7 mouse cellular contexts compared by ENCODE assay signal in the genomic region with DNA sequence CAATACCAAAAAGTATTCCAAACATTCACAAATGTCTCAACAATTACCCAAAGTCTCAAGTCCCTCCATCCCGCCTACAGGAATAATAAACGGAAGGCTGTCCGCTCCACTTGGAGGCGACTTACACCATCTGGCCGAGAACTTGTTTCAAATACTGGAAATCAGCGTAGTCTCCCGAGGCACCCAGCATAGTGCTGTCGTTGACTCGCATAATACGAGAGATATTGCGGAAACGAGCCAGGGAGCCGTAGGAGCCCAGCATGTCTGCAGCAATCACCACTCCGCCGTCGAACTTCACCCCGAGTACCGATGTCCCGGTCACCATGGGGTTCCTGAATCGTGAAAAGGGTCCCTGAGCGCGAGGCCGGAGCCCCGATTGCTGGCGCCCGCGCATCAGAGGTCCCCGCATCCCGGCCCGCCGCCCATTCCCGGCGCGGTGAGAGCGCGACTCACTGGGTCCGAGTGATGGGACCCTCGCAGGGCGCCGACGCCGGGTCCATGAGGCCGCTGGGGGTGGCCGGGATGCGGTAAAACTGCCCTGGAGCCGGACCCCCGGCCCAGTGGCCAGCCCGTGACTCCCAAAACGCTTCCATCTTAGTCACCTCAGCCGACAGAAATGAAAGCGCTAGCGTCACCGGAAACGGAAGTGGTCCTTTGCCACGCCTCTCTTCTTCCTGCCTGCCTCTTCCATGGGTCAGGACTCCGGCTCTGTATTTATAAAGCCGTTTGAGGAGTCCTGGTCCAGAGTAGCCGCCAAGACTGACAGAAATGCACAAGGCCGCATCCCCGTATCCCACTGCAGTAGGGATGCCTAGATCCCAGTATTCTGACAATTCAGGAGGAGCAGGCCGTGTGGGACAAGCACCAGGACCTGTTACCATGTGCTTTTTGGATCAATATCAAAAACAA. TPM values are rescaled to one million over a fixed set of nuclear protein-coding genes. Genes with fewer than 3 reads are reported as not detected.
DNase-seq lines count a peak whose midpoint lies in the region; ATAC-seq lines count a peak whose summit lies in the region.

A gene (minus strand): TSS at position 646 of the 909 bp plus-strand sequence.

- intact Hi-C loops in gastrocnemius, postnatal 36 days (cut with DNase I) = loop anchor here (10.0 kb wide), 1 partner anchor 108 kb away; no protein-coding TSS in a partner anchor
- intact Hi-C loops in left cerebral cortex, postnatal 25 days (cut with DNase I) = no loop called here

- peak; percentile 91 for ATAC-seq in intestine, embryonic 15.5 days

- H3K36me3 ChIP-seq in intestine, embryonic 15.5 days = peaks cover 12% of the 10 kb centered on the region
- peaks cover 42% of the 10 kb centered on the region for H3K36me3 ChIP-seq in midbrain, embryonic 10.5 days

- WGBS in intestine, embryonic 15.5 days = under 1% methylated on average over 61 of the region's 61 CpGs
- 2% methylated on average over 61 of the region's 61 CpGs for WGBS in midbrain, embryonic 10.5 days

- no peaks in the 10 kb centered on the region for H3K27me3 ChIP-seq in intestine, embryonic 15.5 days (replicated peaks)
- no peaks in the 10 kb centered on the region for H3K27me3 ChIP-seq in midbrain, embryonic 10.5 days (ENCODE audit: low read depth, poor library complexity, severe bottlenecking)

- H3K9me3 ChIP-seq in intestine, embryonic 15.5 days = no peaks in the 10 kb centered on the region
- no peaks in the 10 kb centered on the region for H3K9me3 ChIP-seq in midbrain, embryonic 10.5 days (replicated peaks)

- H3K27ac ChIP-seq in intestine, embryonic 15.5 days = peak within 1 kb of the TSS; percentile 68
- H3K27ac ChIP-seq in midbrain, embryonic 10.5 days (replicated peaks) = peak within 1 kb of the TSS; percentile 86

- peak; percentile 90 for DNase-seq in adrenal gland, adult 2 months
- DNase-seq in embryo, embryonic 11 days = peak; percentile 93
- peak; percentile 78 to 79 for DNase-seq in gastrocnemius, postnatal 36 days
- peak; percentile 87 to 91 for DNase-seq in left cerebral cortex, postnatal 25 days (ENCODE audit: low spot score in 2 of 2)
- peak; percentile 91 for DNase-seq in midbrain, embryonic 10.5 days (ENCODE audit: low spot score)
- peak; percentile 74 for DNase-seq in right cerebral cortex, postnatal 4 days

- peak within 1 kb of the TSS; percentile 91 for H3K4me2 ChIP-seq in intestine, embryonic 15.5 days (replicated peaks)

- H3K4me3 ChIP-seq in intestine, embryonic 15.5 days (replicated peaks) = peak within 1 kb of the TSS; percentile 93
- peak within 1 kb of the TSS; percentile 88 for H3K4me3 ChIP-seq in midbrain, embryonic 10.5 days

- peak within 1 kb of the TSS; percentile 85 for H3K9ac ChIP-seq in intestine, embryonic 15.5 days

- H3K4me1 ChIP-seq in intestine, embryonic 15.5 days (replicated peaks) = peaks cover 17% of the 10 kb centered on the region
- H3K4me1 ChIP-seq in midbrain, embryonic 10.5 days = peaks cover 22% of the 10 kb centered on the region

RNA-seq across cellular contexts. Expression of the gene that starts here (rescaled TPM):
- 100 to 1,000 TPM; 203 to 297 TPM for total RNA-seq in adrenal gland, adult 2 months (2021)
- polyA plus RNA-seq in adrenal gland, adult 2 months (2012; rRNA removed) = 236 and 248 TPM in 2 replicates
- 100 to 1,000 TPM; 189 to 190 TPM for total RNA-seq in gastrocnemius, postnatal 36 days (2021)
- 293 and 336 TPM in 2 replicates for polyA plus RNA-seq in intestine, embryonic 15.5 days (2015; fragmentation: Nextera tagmentation; extraction: Ambion mirVana)
- total RNA-seq in left cerebral cortex, postnatal 25 days (2021) = 100 to 1,000 TPM; 263 to 284 TPM
- 349 and 357 TPM in 2 replicates for polyA plus RNA-seq in midbrain, embryonic 10.5 days (2016; fragmentation: Nextera tagmentation; extraction: Ambion mirVana)

Comparison
In these comparisons a context has a peak if more than half of its experiments do, and no peak if none do; other contexts are left out.
1. Peak in every context shown above with its lines: DNase-seq, ATAC-seq, H3K4me3 ChIP-seq and H3K27ac ChIP-seq.